Mouse (Mus musculus): ENCODE results near the gene Srsf10. TPM values are rescaled to one million over a fixed set of nuclear protein-coding genes. Genes with fewer than 3 reads are reported as not detected.
A peak's percentile ranks its signal among the peaks of the same experiment; 100 is the strongest.

Srsf10 gene
- polyA plus RNA-seq, 1 experiment from 2014 or later = 190 TPM

- Histone ChIP-seq H3K4me3 (ENCODE audit: low read depth, low read length) (peak overlapping the region; percentile 79), H3K36me3 (ENCODE audit: control insufficient read depth, insufficient read depth, low read length) (peaks cover 7% of the 10 kb centered on the region), H3K4me2 (ENCODE audit: low read length) (peak overlapping the region; percentile 75), H3K9me3 (replicated peaks; ENCODE audit: control insufficient read depth, low read length, poor library complexity, severe bottlenecking) (no peaks in the 10 kb centered on the region), H3K4me1 (ENCODE audit: control insufficient read depth, insufficient read depth, low read length) (peaks cover 33% of the 10 kb centered on the region), H3K27ac (ENCODE audit: low read length) (no peak overlapping the region), H3K9ac (ENCODE audit: low read depth, low read length) (no peak overlapping the region), H3K27me3 (ENCODE audit: control insufficient read depth, insufficient read depth, low read depth, low read length) (no peaks in the 10 kb centered on the region)
- ATAC-seq = no peak
- WGBS = 42% methylated on average over 3 of the region's 3 CpGs
These were observed 16.5 kb downstream of the Srsf10 start for GRCm38 (mm10) chr4:135872015-135872414.

GRCm38 (mm10) chr4:135872589-135873391 lies 17.2 kb downstream of the Srsf10 start:
- Histone ChIP-seq H3K9ac (ENCODE audit: low read depth, low read length) (peak overlapping the region; percentile 88), H3K4me3 (ENCODE audit: low read depth, low read length) (peak overlapping the region; percentile 79), H3K27me3 (ENCODE audit: control insufficient read depth, insufficient read depth, low read depth, low read length) (no peaks in the 10 kb centered on the region), H3K27ac (ENCODE audit: low read length) (peak overlapping the region; percentile 99), H3K36me3 (ENCODE audit: control insufficient read depth, insufficient read depth, low read length) (peaks cover 7% of the 10 kb centered on the region), H3K4me2 (ENCODE audit: low read length) (peak overlapping the region; percentile 75), H3K4me1 (ENCODE audit: control insufficient read depth, insufficient read depth, low read length) (peaks cover 33% of the 10 kb centered on the region), H3K9me3 (replicated peaks; ENCODE audit: control insufficient read depth, low read length, poor library complexity, severe bottlenecking) (no peaks in the 10 kb centered on the region)
- ATAC-seq = no peak
- 6% methylated on average over 17 of the region's 17 CpGs for WGBS

GRCm38 (mm10) chr4:135873526-135874202 lies 18.1 kb downstream of the Srsf10 start, which contains the start of gene Pnrc2:
Pnrc2 (minus strand) TSS chr4:135873850.
- peaks cover 7% of the 10 kb centered on the region for H3K36me3 ChIP-seq (ENCODE audit: control insufficient read depth, insufficient read depth, low read length)
- peak within 1 kb of the TSS; percentile 83 for H3K4me2 ChIP-seq (ENCODE audit: low read length)
- H3K4me1 ChIP-seq (ENCODE audit: control insufficient read depth, insufficient read depth, low read length) = peaks cover 33% of the 10 kb centered on the region
- H3K4me3 ChIP-seq (ENCODE audit: low read depth, low read length) = peak within 1 kb of the TSS; percentile 79
- peak; percentile 94 for ATAC-seq
- peak within 1 kb of the TSS; percentile 88 for H3K9ac ChIP-seq (ENCODE audit: low read depth, low read length)
- H3K27me3 ChIP-seq (ENCODE audit: control insufficient read depth, insufficient read depth, low read depth, low read length) = no peaks in the 10 kb centered on the region
- no peaks in the 10 kb centered on the region for H3K9me3 ChIP-seq (replicated peaks; ENCODE audit: control insufficient read depth, low read length, poor library complexity, severe bottlenecking)
- peak within 1 kb of the TSS; percentile 99 for H3K27ac ChIP-seq (ENCODE audit: low read length)
- WGBS = under 1% methylated on average over 57 of the region's 60 CpGs

GRCm38 (mm10) chr4:135874564-135875535 lies 19.3 kb downstream of the Srsf10 start:
- Histone ChIP-seq H3K4me2 (ENCODE audit: low read length) (peak overlapping the region; percentile 83), H3K27ac (ENCODE audit: low read length) (peak overlapping the region; percentile 99; the same call in 1 of the 2 replicates), H3K27me3 (ENCODE audit: control insufficient read depth, insufficient read depth, low read depth, low read length) (no peaks in the 10 kb centered on the region), H3K4me1 (ENCODE audit: control insufficient read depth, insufficient read depth, low read length) (peaks cover 33% of the 10 kb centered on the region), H3K9ac (ENCODE audit: low read depth, low read length) (no peak overlapping the region), H3K4me3 (ENCODE audit: low read depth, low read length) (no peak overlapping the region), H3K9me3 (replicated peaks; ENCODE audit: control insufficient read depth, low read length, poor library complexity, severe bottlenecking) (no peaks in the 10 kb centered on the region), H3K36me3 (ENCODE audit: control insufficient read depth, insufficient read depth, low read length) (peaks cover 2% of the 10 kb centered on the region; the same call in 1 of the 2 replicates)
- WGBS = 74% methylated on average over 10 of the region's 10 CpGs
- ATAC-seq = no peak

- Histone ChIP-seq H3K4me1 (ENCODE audit: control insufficient read depth, insufficient read depth, low read length) (peaks cover 30% of the 10 kb centered on the region), H3K9me3 (replicated peaks; ENCODE audit: control insufficient read depth, low read length, poor library complexity, severe bottlenecking) (no peaks in the 10 kb centered on the region), H3K9ac (ENCODE audit: low read depth, low read length) (no peak overlapping the region), H3K27ac (ENCODE audit: low read length) (no peak overlapping the region), H3K4me3 (ENCODE audit: low read depth, low read length) (no peak overlapping the region), H3K36me3 (ENCODE audit: control insufficient read depth, insufficient read depth, low read length) (peaks cover 2% of the 10 kb centered on the region; the same call in 1 of the 2 replicates), H3K4me2 (ENCODE audit: low read length) (no peak overlapping the region), H3K27me3 (ENCODE audit: control insufficient read depth, insufficient read depth, low read depth, low read length) (no peaks in the 10 kb centered on the region)
- WGBS = 16% methylated on average over 7 of the region's 7 CpGs
- no peak for ATAC-seq
These were observed 20.0 kb downstream of the Srsf10 start for GRCm38 (mm10) chr4:135875546-135875945.

- Histone ChIP-seq H3K9me3 (replicated peaks; ENCODE audit: control insufficient read depth, low read length, poor library complexity, severe bottlenecking) (no peaks in the 10 kb centered on the region), H3K27ac (ENCODE audit: low read length) (0 out of 2 replicates have a peak overlapping the region, but pooled peaks have one; percentile 18), H3K27me3 (ENCODE audit: control insufficient read depth, insufficient read depth, low read depth, low read length) (no peaks in the 10 kb centered on the region), H3K36me3 (ENCODE audit: control insufficient read depth, insufficient read depth, low read length) (peaks cover 2% of the 10 kb centered on the region; the same call in 1 of the 2 replicates), H3K9ac (ENCODE audit: low read depth, low read length) (no peak overlapping the region), H3K4me1 (ENCODE audit: control insufficient read depth, insufficient read depth, low read length) (peaks cover 26% of the 10 kb centered on the region), H3K4me3 (ENCODE audit: low read depth, low read length) (peak overlapping the region; percentile 13; the same call in 1 of the 2 replicates), H3K4me2 (ENCODE audit: low read length) (peak overlapping the region; percentile 54)
- 1% methylated on average over 9 of the region's 9 CpGs for WGBS
- ATAC-seq = no peak
These were observed 20.5 kb downstream of the Srsf10 start for GRCm38 (mm10) chr4:135875991-135876582.

GRCm38 (mm10) chr4:135876583-135877020 lies 21.1 kb downstream of the Srsf10 start:
- Histone ChIP-seq H3K4me3 (ENCODE audit: low read depth, low read length) (peak overlapping the region; percentile 13; the same call in 1 of the 2 replicates), H3K36me3 (ENCODE audit: control insufficient read depth, insufficient read depth, low read length) (peaks cover 2% of the 10 kb centered on the region; the same call in 1 of the 2 replicates)
- no peak for ATAC-seq

GRCm38 (mm10) chr4:135877742-135878141 lies 22.2 kb downstream of the Srsf10 start:
- H3K4me3 ChIP-seq (ENCODE audit: low read depth, low read length) = no peak overlapping the region
- H3K4me2 ChIP-seq (ENCODE audit: low read length) = no peak overlapping the region
- WGBS = 69% methylated on average over 2 of the region's 2 CpGs
- H3K27ac ChIP-seq (ENCODE audit: low read length) = no peak overlapping the region
- ATAC-seq = no peak
- H3K36me3 ChIP-seq (ENCODE audit: control insufficient read depth, insufficient read depth, low read length) = no peaks in the 10 kb centered on the region
- peaks cover 13% of the 10 kb centered on the region for H3K4me1 ChIP-seq (ENCODE audit: control insufficient read depth, insufficient read depth, low read length)
- no peak overlapping the region for H3K9ac ChIP-seq (ENCODE audit: low read depth, low read length)
- no peaks in the 10 kb centered on the region for H3K9me3 ChIP-seq (replicated peaks; ENCODE audit: control insufficient read depth, low read length, poor library complexity, severe bottlenecking)
- H3K27me3 ChIP-seq (ENCODE audit: control insufficient read depth, insufficient read depth, low read depth, low read length) = no peaks in the 10 kb centered on the region

More at GRCm38 (mm10) chr4:135876583-135877020, 21.1 kb downstream of the Srsf10 start:
- Histone ChIP-seq H3K9ac (ENCODE audit: low read depth, low read length) (peak overlapping the region; percentile 55), H3K9me3 (replicated peaks; ENCODE audit: control insufficient read depth, low read length, poor library complexity, severe bottlenecking) (no peaks in the 10 kb centered on the region), H3K4me1 (ENCODE audit: control insufficient read depth, insufficient read depth, low read length) (peaks cover 22% of the 10 kb centered on the region), H3K27ac (ENCODE audit: low read length) (0 out of 2 replicates have a peak overlapping the region, but pooled peaks have one; percentile 18), H3K4me2 (ENCODE audit: low read length) (peak overlapping the region; percentile 54), H3K27me3 (ENCODE audit: control insufficient read depth, insufficient read depth, low read depth, low read length) (no peaks in the 10 kb centered on the region)
- WGBS = 3% methylated on average over 16 of the region's 16 CpGs

All from midbrain, embryonic 16.5 days (tissue).